Mouse (Mus musculus) heart, postnatal 0 days (tissue): ENCODE measurements around the gene Acaca. TPM values are rescaled to one million over a fixed set of nuclear protein-coding genes. Genes with fewer than 3 reads are reported as not detected.

Source experiments
- ATAC-seq: fragments of 200-750 bp; cut with Nextera tagmentation; 2 replicates; pipeline ENCODE4 v1.8.0; 2017; ENCODE audit warnings: low read depth, moderate number of reproducible peaks, moderate library complexity; ENCODE audit not compliant: insufficient read depth
- DNase-seq: peaks from one replicate; pipeline ENCODE4 v3.0.0-alpha.2; 2016; ENCODE audit warnings: low spot score
- H3K27ac ChIP-seq: fragments of 300-500 bp; sonication (generic); 2 replicates; pipeline ENCODE4 v1.5.1; 2014; ENCODE audit warnings: low read depth, mild to moderate bottlenecking
- H3K27me3 ChIP-seq: fragments of 300-500 bp; sonication (generic); 2 replicates; pipeline ENCODE4 v1.6.1; 2014; ENCODE audit warnings: low read length, mixed read lengths; ENCODE audit not compliant: control insufficient read depth, insufficient read depth
- H3K36me3 ChIP-seq: fragments of 300-500 bp; sonication (generic); replicated peaks from 2 replicates; pipeline ENCODE4 v1.6.1; 2014; ENCODE audit warnings: low read length, mixed read lengths; ENCODE audit not compliant: control insufficient read depth, insufficient read depth
- H3K4me1 ChIP-seq: fragments of 300-500 bp; sonication (generic); 2 replicates; pipeline ENCODE4 v1.6.1; 2014; ENCODE audit warnings: antibody characterized with exemption; ENCODE audit not compliant: control insufficient read depth, insufficient read depth
- H3K4me2 ChIP-seq: fragments of 300-500 bp; sonication (generic); 2 replicates; pipeline ENCODE4 v1.6.1; 2014; ENCODE audit warnings: low read depth, mild to moderate bottlenecking, low read length, moderate library complexity
- H3K4me3 ChIP-seq: fragments of 300-500 bp; sonication (generic); 2 replicates; pipeline ENCODE4 v1.5.1; 2014; ENCODE audit warnings: low read depth, low read length
- H3K9ac ChIP-seq: fragments of 300-500 bp; sonication (generic); replicated peaks from 2 replicates; pipeline ENCODE4 v1.6.1; 2014; ENCODE audit warnings: low read depth, low read length, mixed read lengths
- H3K9me3 ChIP-seq: fragments of 300-500 bp; sonication (generic); replicated peaks from 2 replicates; pipeline ENCODE4 v1.6.1; 2016; ENCODE audit warnings: low read length; ENCODE audit not compliant: control insufficient read depth
- CTCF ChIP-seq: IDR thresholded peaks from 2 replicates; pipeline ENCODE4 v1.5.1; 2016; ENCODE audit warnings: antibody characterized with exemption, control low read depth, low read depth
- EP300 ChIP-seq: IDR thresholded peaks from 2 replicates; pipeline ENCODE4 v1.6.1; 2016; ENCODE audit warnings: antibody characterized with exemption, low read depth
- WGBS: fragments of 180-500 bp; shearing (Covaris S2); extraction: QIAGEN DNeasy Blood & Tissue Kit; methylation state at CpG from one replicate; pipeline ENCODE4 v1.1.7; 2014; 5-methylcytosine and 5-hydroxymethylcytosine counted together
- polyA plus RNA-seq: library from polyadenylated mRNA; unstranded; fragments of >200 nt; fragmentation: Nextera tagmentation; extraction: Ambion mirVana; gene quantifications from 2 replicates; pipeline ENCODE4 v1.2.1, GENCODE M21; 2015
- total RNA-seq: library from RNA; depleted of rRNA; stranded (reverse); fragments of >200 nt; gene quantifications from 2 replicates; pipeline ENCODE4 v1.2.3, GENCODE M21; 2014; ENCODE audit warnings: low replicate concordance

The Acaca gene
- total and polyA plus RNA-seq, 2 experiments from 2014 or later, result 3.0 to 11.5 TPM

GRCm38 (mm10) chr11:84115646-84116045 lies 13.8 kb upstream of the Acaca start:
- Histone ChIP-seq H3K4me2 (no peak overlapping the region), H3K27me3 (no peaks in the 10 kb centered on the region), H3K4me3 (no peak overlapping the region), H3K9me3 (no peaks in the 10 kb centered on the region), H3K36me3 (peaks cover 35% of the 10 kb centered on the region), H3K9ac (no peak overlapping the region), H3K4me1 (peaks cover 4% of the 10 kb centered on the region; the same call in 1 of the 2 replicates), H3K27ac (no peak overlapping the region)
- no peak for DNase-seq
- TF ChIP-seq EP300, result no peak
- no peak for TF ChIP-seq CTCF
- WGBS, result 35% methylated on average over 9 of the region's 9 CpGs
- no peak for ATAC-seq

DNA sequence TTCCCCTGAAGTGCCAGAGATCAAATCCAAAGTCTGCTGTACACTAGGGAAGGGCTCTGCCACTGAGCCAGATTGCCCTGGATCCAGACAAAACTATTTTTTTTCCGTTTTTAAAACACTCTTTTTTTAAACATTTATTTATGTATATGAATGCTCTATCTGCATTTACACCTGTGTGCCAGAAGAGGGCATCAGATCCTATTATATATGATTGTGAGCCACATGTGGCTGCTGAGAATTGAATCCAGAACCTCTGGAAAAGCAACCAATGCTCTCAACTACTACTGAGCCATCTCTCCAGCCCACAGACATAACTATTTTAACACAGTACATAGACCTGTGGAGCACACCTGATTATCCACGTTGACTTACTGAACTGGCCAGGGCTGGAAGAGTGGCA lies 13.3 kb upstream of the Acaca start:
- 70% methylated on average over 2 of the region's 2 CpGs for WGBS
- no peak overlapping the region for H3K9ac ChIP-seq
- H3K9me3 ChIP-seq, result no peaks in the 10 kb centered on the region
- H3K4me1 ChIP-seq, result peaks cover 4% of the 10 kb centered on the region; the same call in 1 of the 2 replicates
- peaks cover 39% of the 10 kb centered on the region for H3K36me3 ChIP-seq
- no peaks in the 10 kb centered on the region for H3K27me3 ChIP-seq
- DNase-seq, result no peak
- ATAC-seq, result no peak
- no peak overlapping the region for H3K27ac ChIP-seq
- TF ChIP-seq EP300 (no peak), CTCF (peak; percentile 13; the same call in 1 of the 2 replicates)
- no peak overlapping the region for H3K4me3 ChIP-seq
- no peak overlapping the region for H3K4me2 ChIP-seq

DNA sequence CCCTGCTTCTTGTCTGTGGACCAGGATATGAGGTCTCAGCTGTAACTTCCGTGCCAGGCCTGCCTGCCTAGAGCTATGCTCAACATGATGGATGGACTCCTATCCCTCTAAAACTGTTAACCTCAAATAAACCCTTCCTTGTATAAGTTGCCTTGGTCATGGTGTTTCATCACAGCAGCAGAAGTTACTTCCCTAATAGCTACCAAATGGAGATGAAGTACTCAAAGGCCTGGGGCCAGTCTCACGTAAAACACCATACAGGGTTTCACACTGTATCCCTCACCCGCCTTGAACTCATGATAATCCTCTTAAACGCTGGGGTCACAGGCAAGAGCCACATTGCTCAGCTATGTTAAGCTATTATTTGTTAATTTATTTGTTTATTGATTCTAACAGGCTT lies 12.0 kb upstream of the Acaca start:
- TF ChIP-seq EP300, result no peak
- TF ChIP-seq CTCF, result no peak
- H3K36me3 ChIP-seq, result peaks cover 39% of the 10 kb centered on the region

DNA sequence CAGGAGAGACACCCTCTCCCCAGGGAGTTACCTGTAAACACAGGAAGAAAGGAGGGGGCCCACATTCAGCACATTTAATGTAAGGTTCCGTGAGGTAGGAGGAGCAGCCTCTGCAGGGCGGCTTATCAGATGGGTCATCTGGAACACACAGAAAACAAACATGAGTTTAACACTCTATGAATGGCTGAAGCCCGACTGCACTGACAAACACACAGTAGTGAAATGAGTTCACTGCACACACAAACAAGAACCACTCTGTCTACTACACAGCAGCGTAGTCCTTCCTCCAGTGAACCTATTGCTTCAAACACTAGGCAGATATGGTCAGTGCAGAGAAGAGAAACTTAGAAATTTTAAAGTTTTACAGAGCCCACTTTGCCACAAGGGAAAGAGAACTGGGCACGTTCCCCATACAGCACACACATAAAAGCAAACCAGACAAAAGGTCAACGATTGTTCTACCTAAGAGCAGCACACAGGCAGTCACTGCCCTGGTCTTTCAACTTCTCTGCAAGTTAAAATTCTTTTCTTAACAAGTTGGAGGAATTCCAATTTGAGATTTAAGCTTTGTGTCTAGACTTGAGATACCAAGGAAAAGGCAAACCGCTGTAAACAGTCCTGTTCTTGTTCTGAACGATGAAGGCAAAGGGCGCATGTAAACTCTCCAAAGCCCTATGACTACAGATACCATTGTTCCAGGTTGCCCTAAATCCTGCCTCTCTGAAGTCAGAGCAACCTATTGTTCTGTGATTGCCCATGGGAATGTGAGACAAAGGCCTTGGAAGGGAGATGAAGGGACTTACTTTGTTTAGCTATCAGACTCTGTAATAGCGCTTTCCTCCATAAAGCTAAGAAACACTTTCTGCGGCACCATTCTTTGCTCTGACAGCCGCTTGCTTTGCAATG lies 8.2 kb upstream of the Acaca start:
- H3K27me3 ChIP-seq, result no peaks in the 10 kb centered on the region
- DNase-seq (no peak), ATAC-seq (no peak)
- no peak overlapping the region for H3K4me3 ChIP-seq
- H3K27ac ChIP-seq, result no peak overlapping the region
- no peaks in the 10 kb centered on the region for H3K9me3 ChIP-seq
- no peaks in the 10 kb centered on the region for H3K4me1 ChIP-seq
- H3K36me3 ChIP-seq, result peaks cover 48% of the 10 kb centered on the region
- TF ChIP-seq CTCF (no peak), EP300 (no peak)
- WGBS, result 64% methylated on average over 12 of the region's 12 CpGs
- H3K4me2 ChIP-seq, result no peak overlapping the region
- H3K9ac ChIP-seq, result no peak overlapping the region

More for the DNA sequence above, 12.0 kb upstream of the Acaca start:
- no peak for ATAC-seq
- WGBS, result 91% methylated on average over 4 of the region's 4 CpGs
- Histone ChIP-seq H3K9me3 (no peaks in the 10 kb centered on the region), H3K9ac (no peak overlapping the region), H3K4me2 (no peak overlapping the region), H3K27me3 (no peaks in the 10 kb centered on the region), H3K4me1 (peaks cover 4% of the 10 kb centered on the region; the same call in 1 of the 2 replicates), H3K27ac (no peak overlapping the region), H3K4me3 (no peak overlapping the region)
- no peak for DNase-seq

- DNase-seq (no peak), ATAC-seq (no peak)
- no peak overlapping the region for H3K27ac ChIP-seq
- H3K9ac ChIP-seq, result no peak overlapping the region
- H3K4me1 ChIP-seq, result no peaks in the 10 kb centered on the region
- no peak overlapping the region for H3K4me2 ChIP-seq
- no peak overlapping the region for H3K4me3 ChIP-seq
- H3K9me3 ChIP-seq, result no peaks in the 10 kb centered on the region
- peaks cover 28% of the 10 kb centered on the region for H3K36me3 ChIP-seq
- TF ChIP-seq CTCF (no peak), EP300 (no peak)
- 82% methylated on average over 4 of the region's 4 CpGs for WGBS
- no peaks in the 10 kb centered on the region for H3K27me3 ChIP-seq
These were observed 1.5 kb upstream of the Acaca start for GRCm38 (mm10) chr11:84127977-84128376.
